Mouse (Mus musculus) bone marrow macrophage, adult 2 months (primary cell): ENCODE measurements around the gene Slc26a10.

ENCODE experiments used
- CTCF ChIP-seq: IDR thresholded peaks from 2 replicates; pipeline ENCODE4 v1.5.1; 2012; ENCODE audit warnings: low read depth, mild to moderate bottlenecking, low read length, moderate library complexity
- POLR2A ChIP-seq: IDR thresholded peaks from 2 replicates; pipeline ENCODE4 v1.6.1; 2012; ENCODE audit warnings: mild to moderate bottlenecking, low read depth, low read length, borderline replicate concordance

DNA sequence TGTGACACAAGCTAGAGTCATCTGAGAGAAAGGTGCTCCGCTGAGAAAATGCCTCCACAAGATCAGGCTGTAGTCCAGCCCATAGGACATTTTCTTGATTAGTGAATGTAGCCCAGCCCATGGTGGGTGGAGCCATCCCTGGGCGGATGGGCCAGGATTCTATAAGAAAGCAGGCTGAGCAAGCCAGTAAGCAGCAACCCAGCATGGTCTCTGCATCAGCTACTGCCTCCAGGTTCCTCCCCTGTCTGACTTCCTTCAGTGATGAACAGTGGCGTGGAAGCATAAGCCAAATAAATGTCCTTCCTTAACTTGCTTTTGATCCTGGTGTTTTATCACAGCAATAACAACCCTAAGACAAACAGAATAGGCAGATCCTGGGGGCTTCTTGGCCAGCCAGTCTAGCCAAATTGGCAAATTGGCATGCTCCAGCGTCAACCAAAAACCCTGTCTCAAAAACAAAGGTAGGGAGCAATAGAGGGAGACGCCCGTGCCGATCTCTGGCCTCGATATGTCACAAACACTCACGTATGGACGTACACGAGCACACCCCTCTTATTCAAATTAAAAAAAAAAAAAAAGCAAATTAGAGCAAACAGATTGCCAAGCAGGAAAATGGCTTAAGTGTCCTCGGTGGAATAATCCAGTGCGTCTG, 57.5 kb downstream of the Slc26a10 start:
- TF ChIP-seq CTCF (no peak), POLR2A (no peak)
